ENCODE assay signal across 15 mouse cellular contexts in the genomic region with DNA sequence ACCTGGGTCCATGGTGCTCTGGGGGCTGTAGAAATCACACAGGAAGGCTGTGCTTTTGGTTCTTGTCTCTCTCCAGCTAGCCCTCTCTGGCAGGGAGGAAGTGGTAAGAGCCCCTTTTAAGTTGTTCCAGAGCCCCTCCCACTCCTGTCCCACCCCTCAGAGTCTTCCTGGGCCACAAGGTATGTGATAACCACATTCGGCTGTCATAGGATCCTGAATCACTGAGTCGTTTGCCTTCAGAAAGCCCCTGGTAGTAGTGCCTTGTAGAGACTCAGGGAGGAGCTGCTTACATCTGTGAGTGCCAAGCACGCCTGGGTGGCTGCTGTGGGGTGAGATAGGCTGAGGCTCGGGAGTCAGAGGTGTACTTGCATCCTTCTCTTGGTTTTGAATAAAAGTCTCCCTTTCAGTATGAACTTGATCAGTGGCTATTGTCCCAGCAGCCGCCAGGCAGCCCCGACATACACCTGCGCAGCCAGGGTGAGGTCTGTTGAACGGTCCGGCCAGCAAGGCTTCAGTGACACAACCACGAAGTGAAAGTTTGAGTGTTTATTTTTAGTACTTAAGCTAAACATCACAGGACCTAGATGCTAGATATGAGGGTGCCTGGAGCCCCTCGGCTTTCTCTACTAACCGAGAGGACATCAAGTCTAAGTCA. TPM values are rescaled to one million over a fixed set of nuclear protein-coding genes. Genes with fewer than 3 reads are reported as not detected.
A peak's percentile ranks its signal among the peaks of the same experiment; 100 is the strongest.
DNase-seq lines count a peak whose midpoint lies in the region; ATAC-seq and TF ChIP-seq lines count a peak whose summit lies in the region.
"Had no signal": no experiment of that assay in that cellular context is flagged by ENCODE, and none has a peak within 500 bp of the region (broad histone marks: within the 10 kb centered on the region; RNA-seq: fewer than 3 reads in every experiment).

A gene (minus strand): TSS at position 91 of the 655 bp plus-strand sequence.

- no peaks in the 10 kb centered on the region for H3K4me1 ChIP-seq in lung, adult 2 months (ENCODE audit: control insufficient read depth, insufficient read depth, low read length)
- H3K4me1 ChIP-seq: midbrain, embryonic 12.5 days had no signal

- ATAC-seq in activated CD4-positive, CD25-positive, alpha-beta regulatory T cell, adult 4 months = peak; percentile 79
- no peak for ATAC-seq in megakaryocyte, adult 5-6 weeks (ENCODE audit: poor library complexity, severe bottlenecking)
- ATAC-seq: Patski had no signal

- no peak for TF ChIP-seq CTCF in lung, adult 2 months (IDR thresholded peaks at IDR 0.05; ENCODE audit: insufficient read depth, low read length)
- no peak for TF ChIP-seq CTCF in layer of hippocampus, adult 2 months (conservative IDR thresholded peaks at IDR 0.05)

- WGBS in lung, adult 2 months = 39% methylated on average over 12 of the region's 12 CpGs

- DNase-seq in lung, adult 2 months = no peak
- no peak for DNase-seq in lung, postnatal 10 days
- peak; percentile 57 to 89 for DNase-seq in natural killer cell, adult 2 months (ENCODE audit: low spot score in 2 of 2)
- peak; percentile 79 to 87 for DNase-seq in thymus, postnatal 36 days
- no peak for DNase-seq in layer of hippocampus, adult 2 months (ENCODE audit: low spot score in 2 of 2)
- DNase-seq: cerebellum, adult 9-11 months; gastrocnemius, postnatal 14 days; kidney, adult 18-20 months had no signal

- TF ChIP-seq POLR2A in lung, adult 2 months (IDR thresholded peaks at IDR 0.05; ENCODE audit: borderline replicate concordance, extremely low read depth, low read depth, low read length) = no peak

- peak within 1 kb of the TSS; percentile 31 for H3K4me3 ChIP-seq in lung, adult 2 months (replicated peaks; ENCODE audit: extremely low read depth, low read depth, low read length)
- H3K4me3 ChIP-seq in layer of hippocampus, adult 2 months = no peak within 1 kb of the TSS
- H3K4me3 ChIP-seq: limb, embryonic 15.5 days; midbrain, embryonic 12.5 days; stomach, embryonic 15.5 days had no signal

- no peak within 1 kb of the TSS for H3K27ac ChIP-seq in layer of hippocampus, adult 2 months
- H3K27ac ChIP-seq: limb, embryonic 15.5 days; midbrain, embryonic 12.5 days; stomach, embryonic 15.5 days had no signal

RNA-seq across cellular contexts. Expression of the gene that starts here (rescaled TPM):
- 15.5 and 19.7 TPM in 2 replicates for polyA plus RNA-seq in lung, adult 2 months (2012; rRNA removed)
- 100 to 1,000 TPM; 243 to 261 TPM for polyA plus RNA-seq in activated CD4-positive, CD25-positive, alpha-beta regulatory T cell, adult 4 months (2017; shearing (Covaris generic))
- not detected for total RNA-seq in layer of hippocampus, adult 2 months (2021)
- total RNA-seq in megakaryocyte, adult 5-6 weeks (2015) = 0.39 and 0.45 TPM in 2 replicates
- 0.18 TPM in 1 of 2 replicates, not detected in the other for total RNA-seq in megakaryocyte, adult 5-6 weeks (2017)
- total RNA-seq: layer of hippocampus, postnatal 25 days had no signal

Comparison
In these comparisons a context has a peak if more than half of its experiments do, and no peak if none do; other contexts are left out.
1. RNA of the gene that starts here (polyA plus RNA-seq): 243 to 261 TPM in activated CD4-positive, CD25-positive, alpha-beta regulatory T cell, adult 4 months; 15.5 to 19.7 TPM in lung, adult 2 months; every median in the first group is over 10 times any median in the second.
2. DNase-seq: peak in natural killer cell, adult 2 months (2 of 2) and thymus, postnatal 36 days (2 of 2); none in lung, adult 2 months (single experiment), lung, postnatal 10 days (single experiment) and layer of hippocampus, adult 2 months (0 of 2).